Mouse (Mus musculus): ENCODE measurements around the gene Trpv1.

DNA sequence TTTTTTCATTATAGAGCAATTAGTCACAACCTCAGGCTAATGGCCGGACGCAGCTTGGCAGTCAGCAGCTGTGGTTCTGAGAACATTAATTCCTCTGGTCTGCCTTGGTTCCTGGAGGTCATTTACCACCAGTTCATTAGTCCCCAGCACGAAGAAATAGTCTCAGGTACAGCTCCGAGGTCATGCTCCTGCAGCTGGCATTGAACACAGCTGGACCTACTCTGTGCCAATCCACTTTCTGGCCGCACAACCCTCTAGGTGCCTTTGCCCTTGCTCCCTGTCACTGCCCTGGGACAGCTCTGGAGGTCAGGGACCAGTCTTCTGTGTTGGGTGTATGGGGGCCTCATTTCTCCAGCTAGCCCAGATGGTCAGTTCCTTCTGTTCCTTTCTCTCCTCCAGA, 5.2 kb upstream of the Trpv1 start:
- TF ChIP-seq CTCF (IDR thresholded peaks at IDR 0.05; ENCODE audit: control insufficient read depth, insufficient read depth, insufficient replicate concordance, low read depth, low read length) (no peak), POLR2A (IDR thresholded peaks at IDR 0.05; ENCODE audit: control insufficient read depth, low read depth, low read length) (no peak)
